Mouse (Mus musculus) intestine, postnatal 0 days (tissue): ENCODE measurements around the gene Esyt2. TPM values are rescaled to one million over a fixed set of nuclear protein-coding genes. Genes with fewer than 3 reads are reported as not detected.

Source experiments
- ATAC-seq: fragments of 200-750 bp; cut with Nextera tagmentation; 2 replicates; pipeline ENCODE4 v1.8.0; 2017; ENCODE audit warnings: mild to moderate bottlenecking, moderate TSS enrichment, moderate library complexity
- H3K27ac ChIP-seq: fragments of 300-500 bp; sonication (generic); 2 replicates; pipeline ENCODE4 v1.5.1; 2014; ENCODE audit warnings: mild to moderate bottlenecking, low read depth, low read length, moderate library complexity
- H3K27me3 ChIP-seq: fragments of 300-500 bp; sonication (generic); replicated peaks from 2 replicates; pipeline ENCODE4 v1.6.1; 2014; ENCODE audit warnings: low read length, mixed read lengths; ENCODE audit not compliant: control insufficient read depth, insufficient read depth
- H3K36me3 ChIP-seq: fragments of 300-500 bp; sonication (generic); 2 replicates; pipeline ENCODE4 v1.6.1; 2014; ENCODE audit warnings: mild to moderate bottlenecking, moderate library complexity; ENCODE audit not compliant: control insufficient read depth, insufficient read depth
- H3K4me1 ChIP-seq: fragments of 300-500 bp; sonication (generic); replicated peaks from 2 replicates; pipeline ENCODE4 v1.6.1; 2014; ENCODE audit warnings: antibody characterized with exemption, low read length, mixed read lengths; ENCODE audit not compliant: control insufficient read depth, insufficient read depth
- H3K4me2 ChIP-seq: fragments of 300-500 bp; sonication (generic); replicated peaks from 2 replicates; pipeline ENCODE4 v1.6.1; 2014; ENCODE audit warnings: low read depth, mild to moderate bottlenecking, moderate library complexity
- H3K4me3 ChIP-seq: fragments of 300-500 bp; sonication (generic); 2 replicates; pipeline ENCODE4 v1.5.1; 2014; ENCODE audit warnings: low read depth, low read length
- H3K9ac ChIP-seq: fragments of 300-500 bp; sonication (generic); 2 replicates; pipeline ENCODE4 v1.6.1; 2014; ENCODE audit warnings: mild to moderate bottlenecking, low read depth, low read length
- H3K9me3 ChIP-seq: fragments of 300-500 bp; sonication (generic); 2 replicates; pipeline ENCODE4 v1.6.1; 2016; ENCODE audit warnings: mixed run types; ENCODE audit not compliant: control insufficient read depth
- CTCF ChIP-seq: sonication (generic); IDR thresholded peaks from 2 replicates; pipeline ENCODE4 v1.5.1; 2016; ENCODE audit warnings: low read depth, mild to moderate bottlenecking, control low read depth, antibody characterized with exemption, moderate library complexity
- WGBS: fragments of 180-500 bp; shearing (Covaris S2); extraction: QIAGEN DNeasy Blood & Tissue Kit; methylation state at CpG from one replicate; pipeline ENCODE4 v1.1.7; 2014; 5-methylcytosine and 5-hydroxymethylcytosine counted together
- polyA plus RNA-seq: library from polyadenylated mRNA; unstranded; fragments of >200 nt; fragmentation: Nextera tagmentation; extraction: Ambion mirVana; gene quantifications from 2 replicates; pipeline ENCODE4 v1.2.1, GENCODE M21; 2015

The Esyt2 gene
- 14.1 and 14.9 TPM in 2 replicates for polyA plus RNA-seq

DNA sequence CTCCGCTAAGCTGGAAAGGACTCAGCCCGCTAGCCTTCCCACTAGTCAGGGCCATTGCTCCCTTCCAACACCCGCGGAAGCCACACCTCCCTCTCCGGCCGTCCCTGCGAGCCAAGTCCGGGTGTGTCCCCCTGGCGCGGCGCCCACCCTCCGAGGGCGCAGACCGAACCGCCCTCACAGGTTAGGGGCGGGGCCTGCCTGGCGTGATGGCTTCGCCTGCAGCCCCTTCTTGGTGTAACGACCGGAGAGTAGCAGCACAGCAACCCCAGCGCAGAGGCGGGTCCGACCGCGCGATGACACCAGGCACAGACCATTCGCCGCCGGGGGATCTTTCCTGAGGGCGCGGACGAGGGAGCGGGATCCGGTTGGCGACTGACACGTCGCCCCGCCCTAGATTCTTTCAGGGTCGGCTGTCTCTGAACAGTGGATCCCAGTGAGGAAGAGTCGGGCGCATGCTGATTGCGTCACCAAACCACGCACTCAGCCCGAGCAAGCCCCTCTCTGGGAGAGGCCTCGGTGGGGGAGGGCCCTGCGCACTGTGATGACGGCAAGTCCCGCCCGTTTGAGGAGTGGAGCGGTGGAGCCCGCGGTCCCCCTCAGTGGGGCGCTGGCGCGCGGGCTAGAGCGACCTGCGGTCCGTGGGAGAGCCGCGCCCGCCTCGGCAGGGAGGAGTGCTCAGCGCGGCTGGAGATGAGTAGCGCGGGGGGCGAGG lies at the start of gene Esyt2:
Esyt2 (plus strand) TSS at position 544 of the 712 bp plus-strand sequence.
- Histone ChIP-seq H3K27me3 (no peaks in the 10 kb centered on the region), H3K4me3 (peak within 1 kb of the TSS; percentile 92), H3K4me2 (peak within 1 kb of the TSS; percentile 80), H3K9me3 (no peaks in the 10 kb centered on the region), H3K27ac (peak within 1 kb of the TSS; percentile 99), H3K4me1 (no peaks in the 10 kb centered on the region), H3K9ac (peak within 1 kb of the TSS; percentile 97), H3K36me3 (no peaks in the 10 kb centered on the region)
- under 1% methylated on average over 62 of the region's 68 CpGs for WGBS
- peak; percentile 74 for TF ChIP-seq CTCF
- peak; percentile 97 for ATAC-seq

DNA sequence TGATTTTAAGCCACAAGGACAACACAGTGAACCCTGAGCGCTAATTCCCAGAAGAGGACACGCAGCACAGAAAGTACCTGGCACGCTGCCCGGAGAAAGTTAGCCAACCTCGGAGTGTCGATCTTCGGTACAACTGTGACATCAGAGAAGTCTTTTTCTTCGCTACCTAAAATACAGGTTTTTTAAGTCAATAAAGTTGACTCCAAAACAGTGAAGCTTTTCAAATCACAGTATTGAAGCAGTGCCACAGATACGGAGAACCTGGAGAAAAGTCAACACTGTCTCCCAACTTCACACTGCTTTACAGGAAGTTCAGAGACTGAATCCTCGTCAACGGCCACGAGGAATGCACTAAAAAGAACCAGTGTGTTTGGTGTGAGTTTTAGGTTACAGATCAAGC lies 49.4 kb upstream of the Esyt2 start:
- Histone ChIP-seq H3K36me3 (peaks cover 3% of the 10 kb centered on the region; the same call in 1 of the 2 replicates), H3K4me2 (peak overlapping the region; percentile 33; the same call in 1 of the 2 replicates), H3K4me1 (no peaks in the 10 kb centered on the region), H3K27ac (peak overlapping the region; percentile 28; the same call in 1 of the 2 replicates), H3K9me3 (no peaks in the 10 kb centered on the region), H3K4me3 (no peak overlapping the region), H3K9ac (no peak overlapping the region), H3K27me3 (no peaks in the 10 kb centered on the region)
- ATAC-seq: peak; percentile 63; the same call in 1 of the 2 replicates
- 36% methylated on average over 12 of the region's 12 CpGs for WGBS
- no peak for TF ChIP-seq CTCF

- Histone ChIP-seq H3K4me1 (no peaks in the 10 kb centered on the region), H3K4me2 (no peak overlapping the region), H3K27ac (peak overlapping the region; percentile 28; the same call in 1 of the 2 replicates), H3K27me3 (no peaks in the 10 kb centered on the region), H3K4me3 (no peak overlapping the region), H3K9me3 (no peaks in the 10 kb centered on the region), H3K36me3 (peaks cover 3% of the 10 kb centered on the region; the same call in 1 of the 2 replicates), H3K9ac (no peak overlapping the region)
- WGBS: 70% methylated on average over 1 of the region's 1 CpGs
- TF ChIP-seq CTCF: no peak
- no peak for ATAC-seq
Observed at GRCm38 (mm10) chr12:116232061-116232460, 48.9 kb upstream of the Esyt2 start.

DNA sequence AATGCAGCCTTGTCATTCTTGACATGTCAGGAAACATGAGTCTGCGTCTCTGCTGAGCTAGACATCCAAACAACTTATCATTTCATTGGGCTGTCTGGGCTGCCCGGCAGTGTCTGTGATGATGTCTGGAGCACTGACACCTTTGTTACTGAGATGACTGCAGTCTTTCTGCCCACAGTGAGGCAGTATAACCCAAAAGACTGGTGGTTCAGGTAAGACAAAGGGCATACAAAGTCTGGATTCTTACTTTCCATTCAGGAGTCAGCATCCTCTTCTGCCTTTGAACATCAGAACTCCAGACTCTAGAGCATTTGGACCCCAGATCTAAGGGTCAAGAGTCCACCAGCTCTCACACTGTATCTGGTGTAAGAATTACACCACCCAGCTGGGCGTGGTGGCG lies 45.6 kb upstream of the Esyt2 start:
- peaks cover 2% of the 10 kb centered on the region; the same call in 1 of the 2 replicates for H3K36me3 ChIP-seq
- peak; percentile 79 for TF ChIP-seq CTCF
- no peak overlapping the region for H3K9ac ChIP-seq
- H3K9me3 ChIP-seq: no peaks in the 10 kb centered on the region
- no peak overlapping the region for H3K4me3 ChIP-seq
- no peaks in the 10 kb centered on the region for H3K4me1 ChIP-seq
- H3K4me2 ChIP-seq: no peak overlapping the region
- 77% methylated on average over 4 of the region's 4 CpGs for WGBS
- ATAC-seq: peak; percentile 72
- H3K27ac ChIP-seq: no peak overlapping the region
- no peaks in the 10 kb centered on the region for H3K27me3 ChIP-seq

GRCm38 (mm10) chr12:116236658-116237057 lies 44.3 kb upstream of the Esyt2 start:
- 0 out of 2 replicates have a peak, but pooled peaks cover 8% of the 10 kb centered on the region for H3K36me3 ChIP-seq
- no peak for TF ChIP-seq CTCF
- WGBS: 65% methylated on average over 3 of the region's 3 CpGs

DNA sequence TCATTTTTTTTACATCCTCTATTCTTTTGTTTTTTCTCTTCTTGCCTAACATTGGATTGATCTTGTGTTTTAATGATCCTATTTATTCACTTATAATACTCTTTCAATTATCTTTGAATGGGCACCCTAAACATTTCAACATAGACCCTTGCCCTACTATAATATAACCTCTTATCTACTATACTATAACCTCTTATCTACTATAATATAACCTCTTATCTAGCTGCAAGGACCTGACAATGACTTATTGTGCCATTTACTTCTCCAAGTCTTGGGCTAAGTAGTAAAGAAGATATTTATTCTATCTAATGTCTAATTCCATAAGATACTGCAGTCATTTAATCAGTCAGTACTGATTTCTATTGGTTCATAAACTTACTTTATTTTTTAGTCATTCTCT lies 42.6 kb upstream of the Esyt2 start:
- H3K27ac ChIP-seq: no peak overlapping the region
- no peaks in the 10 kb centered on the region for H3K4me1 ChIP-seq
- no peak for TF ChIP-seq CTCF
- H3K4me2 ChIP-seq: no peak overlapping the region
- H3K4me3 ChIP-seq: no peak overlapping the region
- H3K9me3 ChIP-seq: no peaks in the 10 kb centered on the region
- no peak overlapping the region for H3K9ac ChIP-seq
- 0 out of 2 replicates have a peak, but pooled peaks cover 8% of the 10 kb centered on the region for H3K36me3 ChIP-seq
- peak; percentile 75 for ATAC-seq
- no peaks in the 10 kb centered on the region for H3K27me3 ChIP-seq

More at GRCm38 (mm10) chr12:116236658-116237057, 44.3 kb upstream of the Esyt2 start:
- Histone ChIP-seq H3K4me1 (no peaks in the 10 kb centered on the region), H3K4me2 (no peak overlapping the region), H3K9ac (no peak overlapping the region), H3K27ac (no peak overlapping the region), H3K4me3 (no peak overlapping the region), H3K9me3 (no peaks in the 10 kb centered on the region), H3K27me3 (no peaks in the 10 kb centered on the region)
- ATAC-seq: no peak
